Mouse (Mus musculus): Measurements from ENCODE around the gene Zbed4.
"Not testable (repeated sequence)": the region's sequence is repeated elsewhere in the genome, so short reads cannot be mapped to it uniquely, and the experiment has no call there.

The Zbed4 gene

GRCm38 (mm10) chr15:88808121-88808520 is 56.7 kb downstream of the Zbed4 start:
- DNase-seq (ENCODE audit: low spot score in 2 of 2), result no peak

- DNase-seq (ENCODE audit: low spot score in 2 of 2), result no peak
Measured at GRCm38 (mm10) chr15:88810369-88810768, 58.9 kb downstream of the Zbed4 start.

- no peak for DNase-seq (ENCODE audit: low spot score in 2 of 2)
Measured at GRCm38 (mm10) chr15:88813262-88813661, 61.8 kb downstream of the Zbed4 start.

- DNase-seq (ENCODE audit: low spot score in 2 of 2), result not testable (repeated sequence)
Measured at GRCm38 (mm10) chr15:88813873-88814272, 62.4 kb downstream of the Zbed4 start.

- no peak for DNase-seq (ENCODE audit: low spot score in 2 of 2)
Measured at GRCm38 (mm10) chr15:88814411-88815047, 63.1 kb downstream of the Zbed4 start.

- no peak for DNase-seq (ENCODE audit: low spot score in 2 of 2)
Measured at GRCm38 (mm10) chr15:88815196-88815700, 63.8 kb downstream of the Zbed4 start.

- DNase-seq (ENCODE audit: low spot score in 2 of 2), result peak; percentile 99
Measured at GRCm38 (mm10) chr15:88819026-88819905, 67.8 kb downstream of the Zbed4 start, which contains the start of the genes Alg12 and Creld2. Gene Alg12 (minus strand): TSS chr15:88819318. Gene Creld2 (plus strand): TSS chr15:88819646.

- DNase-seq (ENCODE audit: low spot score in 2 of 2), result no peak
Measured at GRCm38 (mm10) chr15:88819906-88820303, 68.4 kb downstream of the Zbed4 start.

- no peak for DNase-seq (ENCODE audit: low spot score in 2 of 2)
Measured at GRCm38 (mm10) chr15:88821403-88821802, 69.9 kb downstream of the Zbed4 start.

GRCm38 (mm10) chr15:88822513-88822912 is 71.1 kb downstream of the Zbed4 start:
- no peak for DNase-seq (ENCODE audit: low spot score in 2 of 2)

GRCm38 (mm10) chr15:88823376-88823775 is 71.9 kb downstream of the Zbed4 start:
- no peak for DNase-seq (ENCODE audit: low spot score in 2 of 2)

- no peak for DNase-seq (ENCODE audit: low spot score in 2 of 2)
Measured at GRCm38 (mm10) chr15:88827466-88827865, 76.0 kb downstream of the Zbed4 start.

- DNase-seq (ENCODE audit: low spot score in 2 of 2), result peak; percentile 51 to 69
Measured at GRCm38 (mm10) chr15:88827991-88828799, 76.7 kb downstream of the Zbed4 start.

- peak; percentile 77 to 92 for DNase-seq (ENCODE audit: low spot score in 2 of 2)
Measured at GRCm38 (mm10) chr15:88828800-88829705, 77.6 kb downstream of the Zbed4 start.

GRCm38 (mm10) chr15:88829791-88830440 is 78.5 kb downstream of the Zbed4 start:
- DNase-seq (ENCODE audit: low spot score in 2 of 2), result no peak

- no peak for DNase-seq (ENCODE audit: low spot score in 2 of 2)
Measured at GRCm38 (mm10) chr15:88830696-88831095, 79.2 kb downstream of the Zbed4 start.

GRCm38 (mm10) chr15:88831482-88831881 is 80.0 kb downstream of the Zbed4 start:
- no peak for DNase-seq (ENCODE audit: low spot score in 2 of 2)

GRCm38 (mm10) chr15:88832536-88832935 is 81.1 kb downstream of the Zbed4 start:
- DNase-seq (ENCODE audit: low spot score in 2 of 2), result no peak
